Mouse (Mus musculus): ENCODE data around the gene Gdf2. TPM values are rescaled to one million over a fixed set of nuclear protein-coding genes. Genes with fewer than 3 reads are reported as not detected.

The Gdf2 gene
- not detected for total RNA-seq (2021)

DNA sequence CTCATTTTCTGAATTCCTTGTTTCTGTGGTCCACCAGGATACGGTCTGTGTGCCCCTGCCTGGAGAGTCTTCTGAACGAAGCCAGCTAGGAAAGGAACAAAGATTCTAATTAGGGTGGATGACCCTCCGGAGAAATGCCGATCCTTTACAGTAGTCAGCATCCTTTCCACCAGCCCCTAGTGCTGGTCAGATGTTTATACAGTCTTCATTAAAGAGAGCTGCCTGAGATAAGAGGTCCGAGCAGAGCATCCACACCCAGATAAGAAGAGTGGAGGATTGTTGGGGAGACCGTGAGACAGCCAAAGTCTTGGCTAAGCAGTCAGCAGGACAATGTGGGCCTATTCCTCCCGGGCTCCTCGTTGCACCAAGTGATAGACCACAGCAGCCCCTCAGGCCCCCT, at the start of gene Gdf2:
Gene Gdf2, plus strand, starts transcription at position 301 of the 400 bp plus-strand sequence.
- DNase-seq, result no peak

DNA sequence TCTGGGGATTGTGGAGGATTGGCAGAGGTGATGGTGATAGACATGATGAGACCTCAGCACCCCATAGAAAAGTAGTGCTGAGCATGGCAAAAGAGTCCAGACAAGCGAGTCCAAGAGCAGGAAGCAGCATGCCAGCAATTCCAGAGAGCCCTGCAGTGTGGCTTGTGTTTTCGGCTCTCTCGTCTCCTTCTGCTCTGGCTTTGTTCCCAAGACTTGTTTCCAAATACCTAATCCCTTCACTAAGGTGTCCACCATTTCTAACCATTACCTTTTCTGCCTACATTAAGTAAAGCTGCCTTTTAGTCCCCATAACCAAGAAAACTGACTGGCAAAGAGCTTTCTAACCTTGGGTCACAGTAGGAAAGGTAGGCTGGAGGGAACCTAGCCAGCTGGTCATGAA, 49.3 kb upstream of the Gdf2 start:
- DNase-seq, result no peak

- DNase-seq, result no peak
Measured at GRCm38 (mm10) chr14:33895777-33896176, 45.1 kb upstream of the Gdf2 start.

GRCm38 (mm10) chr14:33896628-33897300, 44.1 kb upstream of the Gdf2 start:
- DNase-seq, result no peak

DNA sequence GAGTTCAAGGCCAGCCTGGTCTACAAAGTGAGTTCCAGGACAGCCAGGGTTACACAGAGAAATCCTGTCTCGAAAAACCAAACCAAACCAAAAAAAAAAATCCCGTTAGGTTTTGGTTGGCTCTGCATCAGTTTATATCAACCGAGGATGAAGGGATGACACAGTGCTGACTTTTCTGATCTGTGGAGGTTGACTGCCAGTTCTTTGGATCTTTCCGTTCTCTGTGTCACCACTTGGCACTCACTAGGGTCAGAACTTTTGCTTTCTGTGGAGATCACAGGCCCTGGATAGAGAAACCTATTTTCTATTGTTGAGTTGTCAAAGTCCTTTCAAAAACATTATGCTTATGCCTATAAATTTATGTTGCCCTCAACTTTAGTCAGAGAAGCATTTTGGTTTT, 38.1 kb upstream of the Gdf2 start:
- DNase-seq, result no peak

DNA sequence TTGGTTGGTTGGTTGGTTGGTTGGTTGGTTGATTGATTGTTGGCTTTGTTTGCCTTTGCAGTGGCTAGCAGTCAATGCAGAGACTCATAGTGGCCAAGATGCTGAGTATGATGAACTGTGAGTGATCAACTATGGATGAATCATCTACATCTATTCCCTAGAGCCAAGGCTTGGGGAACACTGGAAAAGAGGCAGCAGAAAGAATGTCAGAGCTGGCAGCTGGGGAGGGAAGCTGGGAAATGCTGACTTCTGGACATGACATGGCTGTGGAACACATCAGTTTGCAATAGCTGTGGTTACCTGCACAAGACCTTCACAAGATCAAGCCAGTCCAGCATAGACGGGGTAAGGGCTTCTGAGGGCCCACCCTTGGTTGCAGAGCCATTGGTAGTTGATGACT, 37.6 kb upstream of the Gdf2 start:
- DNase-seq, result no peak

- DNase-seq, result no peak
Measured at GRCm38 (mm10) chr14:33904851-33905250, 36.0 kb upstream of the Gdf2 start.

GRCm38 (mm10) chr14:33913727-33914126, 27.1 kb upstream of the Gdf2 start:
- no peak for DNase-seq

DNA sequence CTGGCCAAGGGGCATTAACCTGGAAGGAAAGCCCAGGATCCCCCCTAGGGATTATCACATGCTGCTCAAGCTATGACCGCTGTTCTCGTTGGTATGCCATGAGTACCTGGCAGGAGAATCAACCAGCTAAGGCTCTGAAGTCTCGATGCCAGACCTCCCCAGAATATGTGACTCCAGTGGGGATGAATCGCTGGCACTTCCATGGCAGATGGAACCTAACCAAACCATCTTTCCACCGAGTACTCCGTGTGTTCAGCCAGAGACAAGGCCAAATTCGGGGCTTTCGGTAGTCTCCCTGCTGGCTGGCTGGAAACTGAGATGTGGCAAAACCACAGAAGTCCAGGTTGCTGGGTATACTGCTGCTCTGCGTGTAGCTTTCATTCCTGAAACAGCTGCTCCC, 26.6 kb upstream of the Gdf2 start:
- no peak for DNase-seq

DNA sequence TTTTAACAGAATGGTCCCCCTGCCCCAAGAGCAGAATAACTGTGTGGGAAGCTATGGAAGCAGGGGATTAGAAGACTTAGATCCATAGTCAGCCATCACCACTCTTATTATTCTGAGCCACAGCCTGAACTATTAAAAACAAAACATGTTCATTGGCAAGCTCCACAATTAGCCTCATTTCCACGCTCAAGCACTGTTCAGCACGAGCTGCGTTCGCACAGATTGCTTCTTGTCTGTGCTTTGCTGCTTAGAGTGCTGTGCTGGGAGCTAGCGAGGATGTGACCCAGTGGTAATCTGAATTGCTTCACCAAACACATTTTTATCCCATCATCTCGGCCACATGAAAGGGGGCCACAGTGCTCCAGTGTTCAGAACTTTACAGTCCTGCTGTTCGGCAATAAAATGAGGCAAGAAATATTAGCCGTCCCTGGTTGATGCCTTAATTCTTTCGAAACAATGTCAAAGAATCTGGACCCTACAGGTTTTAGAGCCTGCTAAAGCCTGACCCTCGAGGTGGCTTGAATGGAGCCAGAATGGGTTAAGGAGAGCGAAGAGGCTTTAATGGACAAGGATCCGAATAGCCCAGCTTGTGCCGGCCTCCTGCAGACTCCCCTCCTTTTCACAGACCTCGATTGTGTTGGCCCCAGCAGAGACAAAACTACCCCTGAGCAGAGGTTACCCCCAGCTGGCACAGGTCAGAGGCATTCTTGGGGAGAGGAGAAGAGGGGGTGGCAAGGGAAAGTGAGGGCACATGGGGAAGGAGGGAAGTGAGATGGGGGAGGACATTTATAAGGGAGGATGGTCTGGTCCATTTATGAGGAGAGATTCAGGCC, 19.9 kb upstream of the Gdf2 start:
- peak; percentile 49 to 58 for DNase-seq

DNA sequence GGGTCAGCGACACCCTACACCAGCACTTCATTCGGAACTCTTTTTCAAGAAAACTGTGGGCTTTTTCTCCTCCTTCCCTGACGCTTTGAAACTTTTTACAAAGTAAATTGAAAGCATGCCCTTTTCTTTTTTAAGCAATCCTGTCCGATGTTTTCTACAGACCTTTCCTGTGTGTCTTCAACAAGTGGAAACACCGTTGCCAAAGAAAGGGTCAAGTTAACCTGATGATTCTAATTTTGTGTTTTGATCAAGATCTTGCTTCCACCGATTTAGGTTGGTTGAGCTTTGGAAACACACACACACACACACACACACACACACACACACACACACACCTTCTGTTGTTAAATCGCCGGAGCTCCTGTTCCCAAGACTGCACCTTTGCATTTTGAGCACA, 18.1 kb upstream of the Gdf2 start:
- no peak for DNase-seq

GRCm38 (mm10) chr14:33923168-33924070, 17.4 kb upstream of the Gdf2 start, which contains the start of gene Gdf10:
Gdf10 (plus strand) TSS chr14:33923587.
- DNase-seq, result peak; percentile 59 to 64

GRCm38 (mm10) chr14:33931853-33932252, 9.0 kb upstream of the Gdf2 start:
- no peak for DNase-seq

DNA sequence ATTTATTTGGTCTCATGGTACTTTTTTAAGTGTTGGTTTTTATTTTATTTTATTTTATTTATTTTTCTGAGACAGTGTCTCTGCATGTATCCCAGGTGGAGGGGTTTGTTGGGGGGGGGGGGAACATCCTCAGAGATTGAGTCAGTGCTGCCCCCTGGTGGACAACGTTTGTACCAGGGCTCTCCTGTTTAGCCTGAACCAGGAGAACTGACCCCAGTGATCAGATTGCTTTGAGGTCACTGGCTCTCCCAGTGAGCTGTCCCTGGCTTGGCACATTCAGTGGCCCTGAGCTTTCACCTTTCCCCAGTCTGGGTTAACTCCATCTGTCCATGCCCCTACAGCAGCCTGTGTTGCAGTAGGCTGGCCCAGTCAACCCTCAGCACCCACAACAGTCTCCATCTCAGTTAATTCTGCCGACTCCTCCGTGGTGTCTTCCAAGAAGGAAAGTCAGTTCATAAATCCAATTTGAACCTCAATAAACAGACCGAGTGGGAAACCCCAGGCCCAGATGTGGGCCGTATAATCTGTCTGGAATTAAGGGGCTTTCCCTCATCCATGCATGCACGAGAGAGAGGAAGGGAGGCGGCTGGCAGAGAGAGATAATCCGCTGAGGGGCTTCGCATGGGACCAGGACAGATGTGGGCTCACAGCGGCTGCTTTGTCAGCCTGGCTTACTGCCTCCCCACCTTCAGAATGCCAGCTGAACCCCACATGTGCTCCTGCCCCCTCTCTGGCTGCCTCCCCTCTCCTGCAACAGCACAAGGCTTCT, 7.7 kb upstream of the Gdf2 start:
- DNase-seq, result peak; percentile 47 to 50

DNA sequence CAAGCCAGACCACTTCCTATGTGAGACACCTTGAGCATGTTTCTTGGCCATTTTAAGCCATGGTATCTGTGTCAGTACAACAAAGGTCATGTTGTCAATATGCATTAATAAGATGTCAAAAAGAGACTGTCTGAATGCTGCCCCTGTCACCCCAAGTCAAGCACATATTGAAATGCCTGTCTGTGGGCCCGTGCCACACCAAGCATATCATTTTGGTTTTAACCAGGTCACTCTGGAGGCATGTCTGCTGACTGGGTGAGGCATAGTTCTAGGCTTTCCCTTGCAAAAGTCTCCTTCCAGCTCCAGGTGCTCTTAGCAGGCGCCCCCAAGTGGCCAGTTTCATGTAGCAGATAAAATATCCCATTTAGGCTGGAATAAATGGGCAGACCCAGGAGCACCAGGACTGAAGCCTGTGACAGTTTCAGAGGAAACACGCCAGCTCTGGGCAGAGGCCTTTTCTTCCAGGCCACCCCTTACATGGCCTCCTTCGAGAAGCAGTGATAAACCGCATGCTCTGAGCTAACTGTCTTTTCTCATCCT, 7.0 kb upstream of the Gdf2 start:
- DNase-seq, result peak; percentile 49 to 70

DNA sequence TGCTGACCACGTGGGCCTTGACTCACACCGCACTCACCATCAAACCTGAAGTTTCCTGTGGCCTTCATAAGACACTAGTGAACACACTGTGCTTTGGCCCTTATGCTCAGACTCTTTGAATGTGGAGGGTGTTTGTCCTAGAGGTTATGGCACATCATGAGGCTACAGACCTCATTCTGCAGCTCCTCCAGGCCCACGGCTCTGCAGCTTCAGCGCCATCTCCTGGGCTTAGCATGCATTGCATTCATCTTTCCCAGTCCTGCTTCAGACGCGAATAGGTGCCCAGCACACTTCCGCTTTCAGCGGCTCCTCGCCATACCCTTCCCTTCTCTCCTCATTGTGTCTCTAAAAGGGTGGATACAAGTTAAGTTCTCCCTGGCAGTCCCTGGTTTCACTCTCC, 1.7 kb upstream of the Gdf2 start:
- peak; percentile 63 to 79 for DNase-seq

- no peak for DNase-seq
Measured at GRCm38 (mm10) chr14:33942222-33942621, 1.4 kb downstream of the Gdf2 start.

DNA sequence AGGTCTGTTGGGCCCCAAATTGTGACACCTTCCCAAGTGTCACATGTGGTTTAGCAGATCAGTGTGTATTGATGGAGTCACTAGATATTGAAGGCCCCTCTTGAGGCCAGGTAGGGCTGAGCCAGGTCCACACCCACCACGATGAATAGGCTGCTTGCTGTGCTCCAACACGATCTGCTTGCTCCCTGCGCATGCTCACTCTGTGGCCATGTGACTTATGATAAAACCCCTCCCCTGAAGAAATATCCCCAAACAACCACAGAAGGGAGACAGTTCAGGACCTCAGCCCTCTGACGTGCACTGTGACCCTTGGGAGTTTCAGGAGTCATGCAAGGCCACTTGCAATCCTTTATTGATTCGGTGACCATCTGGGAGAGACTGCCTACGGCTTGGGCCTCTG, 5.3 kb downstream of the Gdf2 start:
- no peak for DNase-seq

DNA sequence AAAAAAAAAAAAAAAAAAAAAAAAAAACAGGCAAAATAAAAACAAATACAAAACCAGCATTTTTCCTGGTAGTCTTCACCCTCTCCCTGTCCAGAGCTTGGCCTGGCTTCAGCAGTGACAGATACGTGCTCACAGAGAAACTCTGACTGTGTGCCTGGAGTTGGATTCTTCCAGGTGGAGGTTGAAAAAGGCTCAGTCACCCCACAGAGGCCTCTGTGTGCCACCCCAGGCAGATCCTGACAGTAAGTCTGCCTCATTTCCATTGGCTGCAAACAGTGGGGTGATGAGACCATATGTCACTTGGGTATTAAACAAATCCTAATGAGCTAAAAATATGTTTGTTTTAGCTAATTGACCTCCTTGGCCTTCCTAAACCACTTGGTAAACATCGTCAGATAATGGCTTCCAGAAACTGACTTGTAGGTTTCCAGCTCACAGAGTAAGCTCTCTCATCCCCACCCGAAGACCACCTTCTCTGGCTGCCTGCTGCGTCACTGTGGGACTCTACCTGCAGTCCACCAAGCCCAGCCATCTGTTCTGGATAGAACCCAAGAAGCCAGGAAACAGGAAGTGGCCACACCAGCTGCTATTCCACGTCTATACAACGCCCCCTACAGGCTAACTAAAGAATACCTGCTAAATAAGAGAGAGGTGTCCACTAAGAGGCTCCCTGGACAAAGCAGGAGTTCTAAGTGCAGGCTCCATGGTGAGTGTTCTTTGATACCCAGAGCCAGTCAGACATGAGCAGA, 11.6 kb downstream of the Gdf2 start:
- DNase-seq, result no peak

GRCm38 (mm10) chr14:33953761-33954160, 12.9 kb downstream of the Gdf2 start, which contains the start of gene Rbp3:
Rbp3 (plus strand) TSS chr14:33954003.
- no peak for DNase-seq

DNA sequence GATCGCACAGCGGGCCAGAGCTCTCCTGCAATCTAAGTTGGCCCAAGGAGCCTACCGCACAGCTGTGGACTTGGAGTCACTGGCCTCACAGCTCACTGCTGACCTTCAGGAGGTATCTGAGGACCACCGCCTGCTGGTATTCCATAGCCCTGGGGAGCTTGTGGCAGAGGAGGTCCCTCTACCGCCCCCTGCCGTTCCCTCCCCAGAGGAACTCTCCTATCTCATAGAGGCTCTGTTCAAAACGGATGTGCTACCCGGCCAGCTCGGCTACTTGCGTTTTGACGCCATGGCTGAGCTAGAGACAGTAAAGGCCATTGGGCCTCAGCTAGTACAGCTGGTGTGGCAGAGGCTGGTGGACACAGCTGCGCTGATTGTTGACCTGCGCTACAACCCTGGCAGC, 15.2 kb downstream of the Gdf2 start:
- DNase-seq, result no peak
